Mouse (Mus musculus): ENCODE measurements around the gene Rmnd1. TPM values are rescaled to one million over a fixed set of nuclear protein-coding genes. Genes with fewer than 3 reads are reported as not detected.

Gene Rmnd1
- polyA plus RNA-seq, 1 experiment: 115 TPM

DNA sequence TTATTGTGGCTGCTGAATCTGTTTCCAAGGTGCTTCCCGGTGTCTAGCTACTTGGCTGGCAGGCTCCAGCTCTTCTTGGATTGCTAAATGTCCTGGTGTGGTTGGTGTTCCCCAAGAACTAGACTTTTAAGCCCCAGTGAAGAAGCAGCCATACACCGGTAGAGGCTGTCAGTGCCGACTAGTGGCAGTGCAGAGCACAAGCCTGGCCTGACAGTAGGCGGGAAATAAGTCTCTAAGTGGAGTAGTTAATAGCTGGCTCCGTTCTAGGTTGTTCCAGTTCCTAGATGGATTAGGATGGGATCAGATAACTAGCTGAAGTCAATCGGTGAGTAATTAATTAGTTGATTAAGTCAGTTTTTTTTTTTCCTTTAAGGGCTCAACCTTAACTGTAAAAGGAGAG is 40.3 kb downstream of the Rmnd1 start:
- H3K27ac ChIP-seq (ENCODE audit: control insufficient read depth, insufficient read depth, low read depth, low read length): no peak overlapping the region; the same call in 1 of the 2 replicates
- peaks cover 8% of the 10 kb centered on the region for H3K4me1 ChIP-seq (ENCODE audit: control insufficient read depth, insufficient read depth, low read length)
- no peaks in the 10 kb centered on the region for H3K27me3 ChIP-seq (ENCODE audit: control insufficient read depth, insufficient read depth, low read length)
- H3K36me3 ChIP-seq (ENCODE audit: control insufficient read depth, insufficient read depth, low read length): no peaks in the 10 kb centered on the region
- TF ChIP-seq POLR2A (IDR thresholded peaks at IDR 0.05; ENCODE audit: control insufficient read depth, low read depth, low read length) (no peak), CTCF (IDR thresholded peaks at IDR 0.05; ENCODE audit: control insufficient read depth, insufficient read depth, insufficient replicate concordance, low read depth, low read length) (peak; percentile 35; the same call in 1 of the 2 replicates)
- H3K4me3 ChIP-seq (ENCODE audit: control insufficient read depth, low read depth, low read length): no peak overlapping the region

DNA sequence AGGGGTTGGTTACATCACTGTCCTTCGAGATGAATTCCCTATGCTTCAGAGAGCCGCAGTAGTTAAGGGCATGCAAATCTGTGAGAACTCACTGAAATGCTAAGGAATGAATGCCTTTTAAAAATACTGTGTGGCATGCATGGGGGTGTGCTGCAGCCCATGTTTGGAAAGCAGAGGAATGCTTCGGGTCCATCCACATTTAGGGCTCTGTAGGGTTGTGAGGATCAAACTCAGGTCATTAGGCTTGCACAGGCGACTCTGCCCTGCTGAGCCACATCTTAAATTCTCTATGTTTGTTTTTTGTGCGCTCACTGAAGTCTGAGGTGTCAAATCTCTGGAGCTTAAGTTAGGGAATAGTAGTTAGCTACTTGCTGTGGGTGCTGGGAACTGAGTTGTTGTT is 41.1 kb downstream of the Rmnd1 start:
- Histone ChIP-seq H3K27me3 (ENCODE audit: control insufficient read depth, insufficient read depth, low read length) (no peaks in the 10 kb centered on the region), H3K27ac (ENCODE audit: control insufficient read depth, insufficient read depth, low read depth, low read length) (no peak overlapping the region), H3K4me1 (ENCODE audit: control insufficient read depth, insufficient read depth, low read length) (peaks cover 11% of the 10 kb centered on the region), H3K4me3 (ENCODE audit: control insufficient read depth, low read depth, low read length) (no peak overlapping the region), H3K36me3 (ENCODE audit: control insufficient read depth, insufficient read depth, low read length) (no peaks in the 10 kb centered on the region)
- no peak for TF ChIP-seq POLR2A (IDR thresholded peaks at IDR 0.05; ENCODE audit: control insufficient read depth, low read depth, low read length)
- TF ChIP-seq CTCF (IDR thresholded peaks at IDR 0.05; ENCODE audit: control insufficient read depth, insufficient read depth, insufficient replicate concordance, low read depth, low read length): no peak

DNA sequence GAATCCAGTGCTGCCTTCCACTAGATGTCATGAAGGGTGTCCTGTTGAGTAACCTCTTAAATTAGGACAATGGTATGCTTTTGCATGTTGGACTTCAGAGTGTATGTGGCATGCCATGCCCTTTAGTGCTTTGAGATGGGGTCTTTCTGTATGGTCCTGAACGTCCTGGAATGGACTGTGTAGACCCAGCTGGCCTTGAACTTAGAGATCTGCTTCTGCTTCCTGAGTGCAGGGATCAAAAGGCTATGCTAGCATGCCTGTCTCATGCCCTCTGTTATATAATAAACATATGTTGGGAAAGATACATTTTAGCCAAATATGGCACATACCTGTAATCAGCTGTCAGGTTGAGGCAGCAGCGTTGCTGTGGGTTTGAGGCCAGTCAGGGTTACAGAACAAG is 41.6 kb downstream of the Rmnd1 start:
- no peaks in the 10 kb centered on the region for H3K36me3 ChIP-seq (ENCODE audit: control insufficient read depth, insufficient read depth, low read length)
- H3K27ac ChIP-seq (ENCODE audit: control insufficient read depth, insufficient read depth, low read depth, low read length): no peak overlapping the region
- no peak overlapping the region for H3K4me3 ChIP-seq (ENCODE audit: control insufficient read depth, low read depth, low read length)
- no peaks in the 10 kb centered on the region for H3K27me3 ChIP-seq (ENCODE audit: control insufficient read depth, insufficient read depth, low read length)
- H3K4me1 ChIP-seq (ENCODE audit: control insufficient read depth, insufficient read depth, low read length): peaks cover 11% of the 10 kb centered on the region
- TF ChIP-seq CTCF (IDR thresholded peaks at IDR 0.05; ENCODE audit: control insufficient read depth, insufficient read depth, insufficient replicate concordance, low read depth, low read length) (no peak), POLR2A (IDR thresholded peaks at IDR 0.05; ENCODE audit: control insufficient read depth, low read depth, low read length) (no peak)

DNA sequence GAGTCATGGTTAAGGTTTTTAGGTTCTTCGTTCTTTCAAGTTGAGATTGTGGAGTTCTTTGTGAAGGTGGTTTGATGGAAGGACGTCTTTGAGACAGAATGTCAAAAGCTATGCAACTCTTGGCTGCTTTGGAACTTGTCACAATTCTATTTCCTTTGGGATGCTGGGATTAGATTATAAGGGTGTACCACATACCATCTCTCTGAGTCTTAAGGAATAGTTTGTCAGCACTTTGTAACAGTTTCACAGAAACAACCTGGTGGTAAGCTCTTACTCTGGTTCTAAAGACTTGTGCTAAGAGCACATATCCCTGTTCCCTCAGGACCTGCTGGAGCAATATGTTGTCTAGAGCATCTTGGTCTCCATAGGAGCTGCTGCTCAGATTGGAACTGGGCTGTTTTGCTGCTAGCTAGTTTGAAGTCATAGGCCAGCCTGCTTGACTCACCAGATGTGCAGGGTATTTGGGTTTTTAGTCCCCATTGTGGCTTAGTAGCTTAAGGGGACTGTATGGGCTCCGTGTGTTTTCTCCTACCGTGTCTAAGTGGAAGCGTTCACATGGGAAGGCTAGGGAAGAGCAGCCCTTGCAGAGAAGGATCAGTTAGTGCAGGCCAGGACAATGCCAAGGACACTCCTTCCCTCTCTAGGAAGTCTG is 42.6 kb downstream of the Rmnd1 start:
- TF ChIP-seq CTCF (IDR thresholded peaks at IDR 0.05; ENCODE audit: control insufficient read depth, insufficient read depth, insufficient replicate concordance, low read depth, low read length) (no peak), POLR2A (IDR thresholded peaks at IDR 0.05; ENCODE audit: control insufficient read depth, low read depth, low read length) (no peak)
- H3K36me3 ChIP-seq (ENCODE audit: control insufficient read depth, insufficient read depth, low read length): no peaks in the 10 kb centered on the region
- no peaks in the 10 kb centered on the region for H3K27me3 ChIP-seq (ENCODE audit: control insufficient read depth, insufficient read depth, low read length)
- no peak overlapping the region for H3K4me3 ChIP-seq (ENCODE audit: control insufficient read depth, low read depth, low read length)
- no peak overlapping the region for H3K27ac ChIP-seq (ENCODE audit: control insufficient read depth, insufficient read depth, low read depth, low read length)
- H3K4me1 ChIP-seq (ENCODE audit: control insufficient read depth, insufficient read depth, low read length): peaks cover 11% of the 10 kb centered on the region

DNA sequence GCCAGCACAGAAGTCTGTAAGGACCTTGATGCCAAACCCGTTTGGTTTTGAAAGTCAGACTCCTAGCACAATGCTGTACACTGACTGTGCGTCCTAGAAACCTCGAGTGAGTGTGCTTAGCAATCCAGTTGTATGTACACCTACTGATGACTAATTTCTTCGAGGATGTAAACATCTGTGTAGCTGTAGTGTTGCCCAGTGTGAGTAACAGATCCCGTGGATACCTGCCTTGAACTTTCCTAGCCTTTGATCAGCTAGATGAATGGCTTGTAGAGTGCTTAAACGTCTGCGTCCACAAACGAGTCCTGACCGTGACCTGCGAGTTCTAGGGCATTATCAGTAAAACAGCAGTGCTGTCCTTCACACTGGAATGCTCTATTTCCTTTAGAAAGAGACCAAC is 43.2 kb downstream of the Rmnd1 start:
- no peaks in the 10 kb centered on the region for H3K36me3 ChIP-seq (ENCODE audit: control insufficient read depth, insufficient read depth, low read length)
- H3K27me3 ChIP-seq (ENCODE audit: control insufficient read depth, insufficient read depth, low read length): no peaks in the 10 kb centered on the region
- H3K4me1 ChIP-seq (ENCODE audit: control insufficient read depth, insufficient read depth, low read length): peaks cover 11% of the 10 kb centered on the region
- 0 out of 2 replicates have a peak overlapping the region, but pooled peaks have one; percentile 15 for H3K27ac ChIP-seq (ENCODE audit: control insufficient read depth, insufficient read depth, low read depth, low read length)
- no peak for TF ChIP-seq CTCF (IDR thresholded peaks at IDR 0.05; ENCODE audit: control insufficient read depth, insufficient read depth, insufficient replicate concordance, low read depth, low read length)
- H3K4me3 ChIP-seq (ENCODE audit: control insufficient read depth, low read depth, low read length): peak overlapping the region; percentile 95

DNA sequence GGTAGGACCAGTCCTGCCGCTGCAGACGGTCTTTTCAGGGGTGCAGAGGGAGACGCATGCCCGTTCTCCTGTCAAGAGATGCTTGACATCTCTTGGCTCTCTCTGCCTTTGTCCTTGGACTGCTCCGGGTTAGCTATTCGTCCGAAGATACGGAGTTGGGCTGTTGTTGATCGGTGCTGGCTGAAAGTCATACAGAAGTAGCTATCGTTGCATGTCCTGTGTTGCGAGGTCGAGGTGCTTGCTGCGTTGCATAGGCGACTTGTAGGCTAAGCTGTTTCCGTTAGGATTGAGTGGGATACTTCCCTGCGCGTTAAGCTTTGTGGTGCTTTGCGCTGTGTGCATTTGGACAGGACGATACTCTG is 43.8 kb downstream of the Rmnd1 start:
- H3K4me1 ChIP-seq (ENCODE audit: control insufficient read depth, insufficient read depth, low read length): peaks cover 11% of the 10 kb centered on the region
- TF ChIP-seq CTCF (IDR thresholded peaks at IDR 0.05; ENCODE audit: control insufficient read depth, insufficient read depth, insufficient replicate concordance, low read depth, low read length): no peak
- no peak for TF ChIP-seq POLR2A (IDR thresholded peaks at IDR 0.05; ENCODE audit: control insufficient read depth, low read depth, low read length)
- no peaks in the 10 kb centered on the region for H3K27me3 ChIP-seq (ENCODE audit: control insufficient read depth, insufficient read depth, low read length)
- H3K4me3 ChIP-seq (ENCODE audit: control insufficient read depth, low read depth, low read length): peak overlapping the region; percentile 95
- no peaks in the 10 kb centered on the region for H3K36me3 ChIP-seq (ENCODE audit: control insufficient read depth, insufficient read depth, low read length)
- peak overlapping the region; percentile 67 for H3K27ac ChIP-seq (ENCODE audit: control insufficient read depth, insufficient read depth, low read depth, low read length)

DNA sequence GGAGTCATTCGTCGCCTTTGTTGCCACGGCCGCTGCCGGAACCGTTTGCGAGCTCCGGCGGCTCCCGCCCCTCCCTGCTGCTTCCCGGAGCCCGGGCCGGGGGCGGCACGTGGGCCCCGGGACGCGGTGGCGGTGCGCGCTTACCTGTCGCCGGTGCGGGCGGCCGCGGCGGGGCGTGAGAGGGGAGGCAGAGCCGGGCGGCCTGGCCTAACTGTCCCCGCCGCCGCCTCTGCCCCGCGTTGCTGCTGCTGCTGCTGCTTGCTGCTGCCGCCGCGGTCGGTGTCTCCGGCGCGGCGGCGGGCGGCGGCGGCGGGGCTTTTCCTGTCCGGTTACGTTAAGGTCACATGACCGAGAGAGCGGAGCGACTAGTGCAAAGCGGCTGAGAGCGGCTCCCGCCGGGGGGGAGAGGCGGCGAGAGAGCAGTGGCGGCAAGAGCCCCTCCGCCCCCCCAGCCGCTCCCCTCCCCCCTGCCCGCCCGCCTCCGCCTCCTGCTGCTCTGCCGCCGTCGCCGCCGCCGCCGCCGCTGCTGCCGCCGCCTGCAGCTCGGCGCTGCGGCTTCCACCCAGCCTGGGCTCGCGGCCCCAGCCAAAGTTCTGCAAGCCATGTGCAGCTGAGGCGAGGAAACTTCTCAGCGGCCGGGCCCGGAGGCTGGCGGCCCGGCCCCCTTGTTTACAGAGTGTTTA is 44.3 kb downstream of the Rmnd1 start, which contains the start of gene Zbtb2:
TSS of gene Zbtb2 (minus strand) at position 408 of the 683 bp plus-strand sequence.
- Histone ChIP-seq H3K27ac (ENCODE audit: control insufficient read depth, insufficient read depth, low read depth, low read length) (peak within 1 kb of the TSS; percentile 94), H3K4me3 (ENCODE audit: control insufficient read depth, low read depth, low read length) (peak within 1 kb of the TSS; percentile 95), H3K27me3 (ENCODE audit: control insufficient read depth, insufficient read depth, low read length) (no peaks in the 10 kb centered on the region), H3K4me1 (ENCODE audit: control insufficient read depth, insufficient read depth, low read length) (peaks cover 11% of the 10 kb centered on the region), H3K36me3 (ENCODE audit: control insufficient read depth, insufficient read depth, low read length) (no peaks in the 10 kb centered on the region)
- no peak for TF ChIP-seq POLR2A (IDR thresholded peaks at IDR 0.05; ENCODE audit: control insufficient read depth, low read depth, low read length)
- no peak for TF ChIP-seq CTCF (IDR thresholded peaks at IDR 0.05; ENCODE audit: control insufficient read depth, insufficient read depth, insufficient replicate concordance, low read depth, low read length)
